Mouse (Mus musculus): ENCODE results near the gene Jmjd8. TPM values are rescaled to one million over a fixed set of nuclear protein-coding genes. Genes with fewer than 3 reads are reported as not detected.
"Not testable (repeated sequence)": the region's sequence is repeated elsewhere in the genome, so short reads cannot be mapped to it uniquely, and the experiment has no call there.

The Jmjd8 gene
- polyA plus RNA-seq, 1 experiment from 2014 or later, result 46.3 TPM

DNA sequence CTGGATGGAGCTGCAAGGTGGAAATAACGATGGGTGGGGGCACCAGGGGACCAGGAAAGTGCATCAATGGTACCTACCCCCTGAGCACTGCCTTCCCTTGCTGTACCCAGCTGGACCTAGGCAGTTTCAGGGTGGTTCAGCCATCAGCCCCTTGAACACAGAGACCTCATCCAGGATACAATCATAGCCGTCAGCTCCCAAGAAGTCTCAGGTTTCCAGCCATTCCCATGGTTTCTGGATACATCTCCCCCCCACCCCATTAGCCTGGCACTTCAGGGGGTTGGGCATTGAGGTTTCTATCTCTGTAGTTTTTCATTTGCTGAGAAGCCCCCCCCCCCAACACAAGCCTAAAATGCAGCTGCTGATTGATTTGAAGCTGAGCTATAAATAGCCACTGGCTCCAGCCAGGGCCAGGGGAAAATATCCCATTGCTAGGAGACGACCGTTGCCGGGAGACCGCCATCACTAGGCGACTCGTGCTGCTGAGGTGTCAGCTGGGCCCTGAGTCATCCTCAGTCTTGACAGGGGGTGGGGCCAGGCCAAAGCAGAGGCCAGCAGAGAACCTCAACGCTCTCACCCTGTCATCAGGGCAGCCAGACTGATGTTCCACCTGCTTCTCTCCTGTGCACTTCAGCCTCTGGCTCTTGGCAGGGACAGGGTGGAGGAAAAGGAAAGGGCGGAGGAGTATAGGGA is 25.7 kb upstream of the Jmjd8 start:
- H3K9me3 ChIP-seq (ENCODE audit: control insufficient read depth, low read length), result no peaks in the 10 kb centered on the region
- no peaks in the 10 kb centered on the region for H3K36me3 ChIP-seq (ENCODE audit: control insufficient read depth, insufficient read depth, low read length)
- DNase-seq (ENCODE audit: low spot score) (peak; percentile 95), ATAC-seq (ENCODE audit: low FRiP score) (peak; percentile 95)
- H3K27me3 ChIP-seq (ENCODE audit: control insufficient read depth, insufficient read depth, low read length), result no peaks in the 10 kb centered on the region
- peak overlapping the region; percentile 36; the same call in 1 of the 2 replicates for H3K9ac ChIP-seq (ENCODE audit: low read depth, low read length)
- WGBS, result 12% methylated on average over 10 of the region's 10 CpGs
- peak overlapping the region; percentile 83 for H3K27ac ChIP-seq (ENCODE audit: low read depth, low read length)
- peak overlapping the region; percentile 16 for H3K4me2 ChIP-seq (replicated peaks; ENCODE audit: low read depth, low read length)
- no peak overlapping the region; the same call in 1 of the 2 replicates for H3K4me3 ChIP-seq (ENCODE audit: low read depth, low read length)
- peaks cover 12% of the 10 kb centered on the region; the same call in 1 of the 2 replicates for H3K4me1 ChIP-seq (replicated peaks; ENCODE audit: control insufficient read depth, insufficient read depth, low read length)

DNA sequence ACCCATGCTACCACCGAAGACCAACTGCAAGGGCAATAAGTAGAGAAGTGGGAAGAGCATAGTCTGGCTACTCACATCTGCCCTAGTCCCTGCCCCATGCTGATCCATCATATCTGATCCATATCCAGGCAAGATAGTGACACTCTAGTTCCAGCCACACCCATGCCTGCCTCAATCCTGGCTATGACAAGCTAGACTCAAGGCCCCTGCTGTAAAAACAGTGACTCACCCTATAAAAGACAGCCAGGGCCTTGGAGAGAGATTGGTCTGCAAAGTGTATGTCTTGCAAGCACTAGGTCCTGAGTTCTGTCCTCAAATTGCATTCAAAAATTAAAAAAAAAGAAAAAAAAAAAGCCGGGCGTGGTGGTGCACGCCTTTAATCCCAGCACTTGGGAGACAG is 22.2 kb upstream of the Jmjd8 start:
- no peak overlapping the region for H3K4me3 ChIP-seq (ENCODE audit: low read depth, low read length)
- no peaks in the 10 kb centered on the region for H3K27me3 ChIP-seq (ENCODE audit: control insufficient read depth, insufficient read depth, low read length)
- no peak overlapping the region for H3K27ac ChIP-seq (ENCODE audit: low read depth, low read length)
- no peak overlapping the region for H3K4me2 ChIP-seq (replicated peaks; ENCODE audit: low read depth, low read length)
- H3K36me3 ChIP-seq (ENCODE audit: control insufficient read depth, insufficient read depth, low read length), result no peaks in the 10 kb centered on the region
- WGBS, result 87% methylated on average over 4 of the region's 4 CpGs
- no peak overlapping the region for H3K9ac ChIP-seq (ENCODE audit: low read depth, low read length)
- DNase-seq (ENCODE audit: low spot score) (no peak), ATAC-seq (ENCODE audit: low FRiP score) (no peak)
- H3K4me1 ChIP-seq (replicated peaks; ENCODE audit: control insufficient read depth, insufficient read depth, low read length), result peaks cover 20% of the 10 kb centered on the region; the same call in 1 of the 2 replicates
- no peaks in the 10 kb centered on the region for H3K9me3 ChIP-seq (ENCODE audit: control insufficient read depth, low read length)

- H3K9me3 ChIP-seq (ENCODE audit: control insufficient read depth, low read length); ATAC-seq (ENCODE audit: low FRiP score); H3K27me3 ChIP-seq (ENCODE audit: control insufficient read depth, insufficient read depth, low read length); H3K36me3 ChIP-seq (ENCODE audit: control insufficient read depth, insufficient read depth, low read length); H3K4me2 ChIP-seq (replicated peaks; ENCODE audit: low read depth, low read length); H3K9ac ChIP-seq (ENCODE audit: low read depth, low read length); H3K27ac ChIP-seq (ENCODE audit: low read depth, low read length); H3K4me3 ChIP-seq (ENCODE audit: low read depth, low read length); DNase-seq (ENCODE audit: low spot score): not testable (repeated sequence)
- 54% methylated on average over 2 of the region's 2 CpGs for WGBS
- peaks cover 16% of the 10 kb centered on the region; the same call in 1 of the 2 replicates for H3K4me1 ChIP-seq (replicated peaks; ENCODE audit: control insufficient read depth, insufficient read depth, low read length)
Observed at GRCm38 (mm10) chr17:25807452-25807851, 21.2 kb upstream of the Jmjd8 start.

DNA sequence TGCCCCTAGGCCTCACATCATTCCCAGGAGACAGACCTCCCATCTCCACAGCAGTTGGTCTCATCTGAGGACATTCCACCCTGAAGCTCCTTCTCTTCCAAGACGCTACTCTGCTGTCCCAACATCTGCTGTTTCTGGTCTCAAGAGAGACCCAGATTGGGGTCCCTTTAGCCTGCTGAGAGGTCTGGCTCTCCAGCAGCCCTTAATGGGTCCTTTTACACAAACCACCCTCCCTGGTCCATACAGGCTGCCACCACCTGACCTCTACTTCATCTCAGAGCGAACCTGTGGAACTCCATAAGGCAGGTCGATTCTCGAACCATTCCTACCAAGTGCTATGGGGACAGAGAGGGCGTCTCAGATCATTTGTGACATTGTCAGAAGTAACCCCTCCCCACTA is 20.6 kb upstream of the Jmjd8 start:
- Histone ChIP-seq H3K9me3 (ENCODE audit: control insufficient read depth, low read length) (no peaks in the 10 kb centered on the region), H3K4me3 (ENCODE audit: low read depth, low read length) (peak overlapping the region; percentile 84; the same call in 1 of the 2 replicates), H3K27me3 (ENCODE audit: control insufficient read depth, insufficient read depth, low read length) (0 out of 2 replicates have a peak, but pooled peaks cover 2% of the 10 kb centered on the region), H3K4me2 (replicated peaks; ENCODE audit: low read depth, low read length) (peak overlapping the region; percentile 87), H3K9ac (ENCODE audit: low read depth, low read length) (peak overlapping the region; percentile 95; the same call in 1 of the 2 replicates), H3K4me1 (replicated peaks; ENCODE audit: control insufficient read depth, insufficient read depth, low read length) (peaks cover 14% of the 10 kb centered on the region; the same call in 1 of the 2 replicates), H3K36me3 (ENCODE audit: control insufficient read depth, insufficient read depth, low read length) (no peaks in the 10 kb centered on the region), H3K27ac (ENCODE audit: low read depth, low read length) (peak overlapping the region; percentile 98)
- DNase-seq (ENCODE audit: low spot score) (no peak), ATAC-seq (ENCODE audit: low FRiP score) (no peak)
- WGBS, result 36% methylated on average over 5 of the region's 5 CpGs

DNA sequence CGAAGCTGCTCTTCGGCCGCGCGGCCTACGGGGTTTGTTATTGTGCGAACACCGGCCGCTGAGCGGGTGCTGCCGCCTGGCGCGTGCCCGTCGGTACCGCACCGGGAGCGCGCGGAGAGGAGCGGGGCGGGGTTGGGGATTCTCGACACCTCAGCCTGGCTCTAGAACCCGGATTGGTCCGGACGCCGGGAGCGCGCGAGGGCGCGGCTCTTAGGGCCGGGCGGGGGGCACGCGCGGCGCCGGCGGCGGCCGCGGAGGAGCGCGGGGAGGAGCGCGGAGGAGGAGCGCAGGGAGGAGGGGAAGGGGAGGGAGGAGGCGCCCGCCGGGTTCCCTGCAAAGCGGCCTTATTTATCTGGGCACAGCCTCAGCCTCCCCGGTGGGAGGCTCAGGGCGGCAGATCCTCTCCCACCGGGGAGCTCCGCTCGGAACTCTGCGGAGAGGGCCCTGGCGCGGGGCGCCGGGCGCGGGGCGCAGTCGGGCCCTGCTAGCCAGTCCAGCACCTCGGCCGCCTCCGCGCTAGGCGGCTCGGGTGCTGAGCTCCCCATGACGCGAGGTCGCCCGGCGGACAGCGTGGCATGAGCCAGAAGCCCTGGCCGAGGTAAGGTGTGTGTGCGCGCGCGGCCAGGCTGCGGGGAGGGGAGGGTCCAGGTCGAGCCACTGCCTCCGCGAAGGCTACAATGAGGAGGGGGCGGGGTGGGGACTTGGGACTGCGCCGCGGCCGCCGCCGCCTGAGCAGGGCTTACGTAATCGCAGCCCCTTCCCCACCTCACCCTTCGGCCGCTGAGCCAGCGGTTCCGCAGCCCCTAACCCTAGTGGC is 19.7 kb upstream of the Jmjd8 start, which contains the start of gene Fbxl16:
TSS of gene Fbxl16 (plus strand) at position 297 of the 817 bp plus-strand sequence.
- DNase-seq (ENCODE audit: low spot score) (peak; percentile 91), ATAC-seq (ENCODE audit: low FRiP score) (peak; percentile 81)
- Histone ChIP-seq H3K4me3 (ENCODE audit: low read depth, low read length) (peak within 1 kb of the TSS; percentile 84), H3K27ac (ENCODE audit: low read depth, low read length) (peak within 1 kb of the TSS; percentile 98), H3K36me3 (ENCODE audit: control insufficient read depth, insufficient read depth, low read length) (no peaks in the 10 kb centered on the region), H3K4me1 (replicated peaks; ENCODE audit: control insufficient read depth, insufficient read depth, low read length) (peaks cover 10% of the 10 kb centered on the region; the same call in 1 of the 2 replicates), H3K4me2 (replicated peaks; ENCODE audit: low read depth, low read length) (peak within 1 kb of the TSS; percentile 87), H3K9me3 (ENCODE audit: control insufficient read depth, low read length) (no peaks in the 10 kb centered on the region), H3K27me3 (ENCODE audit: control insufficient read depth, insufficient read depth, low read length) (peaks cover 2% of the 10 kb centered on the region; the same call in 1 of the 2 replicates), H3K9ac (ENCODE audit: low read depth, low read length) (peak within 1 kb of the TSS; percentile 95)
- WGBS, result under 1% methylated on average over 54 of the region's 100 CpGs

- 8% methylated on average over 25 of the region's 25 CpGs for WGBS
- Histone ChIP-seq H3K4me1 (replicated peaks; ENCODE audit: control insufficient read depth, insufficient read depth, low read length) (peaks cover 10% of the 10 kb centered on the region; the same call in 1 of the 2 replicates), H3K9me3 (ENCODE audit: control insufficient read depth, low read length) (no peaks in the 10 kb centered on the region)
Observed at GRCm38 (mm10) chr17:25809606-25810340, 18.9 kb upstream of the Jmjd8 start.

GRCm38 (mm10) chr17:25810890-25811289 is 17.8 kb upstream of the Jmjd8 start:
- ATAC-seq (ENCODE audit: low FRiP score), result no peak
- Histone ChIP-seq H3K27ac (ENCODE audit: low read depth, low read length) (no peak overlapping the region), H3K4me2 (replicated peaks; ENCODE audit: low read depth, low read length) (peak overlapping the region; percentile 87), H3K9me3 (ENCODE audit: control insufficient read depth, low read length) (no peaks in the 10 kb centered on the region), H3K27me3 (ENCODE audit: control insufficient read depth, insufficient read depth, low read length) (peaks cover 2% of the 10 kb centered on the region; the same call in 1 of the 2 replicates), H3K9ac (ENCODE audit: low read depth, low read length) (no peak overlapping the region), H3K4me3 (ENCODE audit: low read depth, low read length) (no peak overlapping the region), H3K4me1 (replicated peaks; ENCODE audit: control insufficient read depth, insufficient read depth, low read length) (peaks cover 10% of the 10 kb centered on the region; the same call in 1 of the 2 replicates), H3K36me3 (ENCODE audit: control insufficient read depth, insufficient read depth, low read length) (no peaks in the 10 kb centered on the region)
- WGBS, result 78% methylated on average over 4 of the region's 4 CpGs
- DNase-seq (ENCODE audit: low spot score), result no peak

More at GRCm38 (mm10) chr17:25809606-25810340, 18.9 kb upstream of the Jmjd8 start:
- peak; percentile 49 for DNase-seq (ENCODE audit: low spot score)
- Histone ChIP-seq H3K9ac (ENCODE audit: low read depth, low read length) (peak overlapping the region; percentile 95), H3K27ac (ENCODE audit: low read depth, low read length) (peak overlapping the region; percentile 98), H3K36me3 (ENCODE audit: control insufficient read depth, insufficient read depth, low read length) (no peaks in the 10 kb centered on the region), H3K4me2 (replicated peaks; ENCODE audit: low read depth, low read length) (peak overlapping the region; percentile 87), H3K27me3 (ENCODE audit: control insufficient read depth, insufficient read depth, low read length) (peaks cover 2% of the 10 kb centered on the region; the same call in 1 of the 2 replicates), H3K4me3 (ENCODE audit: low read depth, low read length) (peak overlapping the region; percentile 84)
- peak; percentile 77 for ATAC-seq (ENCODE audit: low FRiP score)

- Histone ChIP-seq H3K4me2 (replicated peaks; ENCODE audit: low read depth, low read length) (0 out of 2 replicates have a peak overlapping the region, but pooled peaks have one; percentile 9), H3K27me3 (ENCODE audit: control insufficient read depth, insufficient read depth, low read length) (peaks cover 13% of the 10 kb centered on the region), H3K9me3 (ENCODE audit: control insufficient read depth, low read length) (no peaks in the 10 kb centered on the region), H3K9ac (ENCODE audit: low read depth, low read length) (no peak overlapping the region), H3K4me3 (ENCODE audit: low read depth, low read length) (no peak overlapping the region), H3K27ac (ENCODE audit: low read depth, low read length) (no peak overlapping the region), H3K36me3 (ENCODE audit: control insufficient read depth, insufficient read depth, low read length) (no peaks in the 10 kb centered on the region), H3K4me1 (replicated peaks; ENCODE audit: control insufficient read depth, insufficient read depth, low read length) (peaks cover 10% of the 10 kb centered on the region; the same call in 1 of the 2 replicates)
- WGBS, result 3% methylated on average over 20 of the region's 20 CpGs
- no peak for ATAC-seq (ENCODE audit: low FRiP score)
- peak; percentile 87 for DNase-seq (ENCODE audit: low spot score)
Observed at GRCm38 (mm10) chr17:25813471-25813870, 15.2 kb upstream of the Jmjd8 start.
